Mouse (Mus musculus) embryonic facial prominence, embryonic 11.5 days (tissue): ENCODE data around the gene Dnph1. TPM values are rescaled to one million over a fixed set of nuclear protein-coding genes. Genes with fewer than 3 reads are reported as not detected.

Source experiments
- ATAC-seq: fragments of 200-750 bp; cut with Nextera tagmentation; replicated peaks from 2 replicates; pipeline ENCODE4 v1.8.0; 2017; ENCODE audit warnings: low read depth; ENCODE audit not compliant: insufficient number of reproducible peaks, low FRiP score, low TSS enrichment
- DNase-seq: peaks from one replicate; pipeline ENCODE4 v3.0.0-alpha.2; 2015; ENCODE audit warnings: low spot score
- H3K27ac ChIP-seq: fragments of 300-500 bp; sonication (generic); replicated peaks from 2 replicates; pipeline ENCODE4 v1.5.1; 2014; ENCODE audit warnings: mild to moderate bottlenecking, low read depth, low read length, control low read depth
- H3K27me3 ChIP-seq: fragments of 300-500 bp; sonication (generic); 2 replicates; pipeline ENCODE4 v1.6.1; 2014; ENCODE audit warnings: mild to moderate bottlenecking, low read length, moderate library complexity, mixed read lengths; ENCODE audit not compliant: control insufficient read depth, insufficient read depth
- H3K36me3 ChIP-seq: fragments of 300-500 bp; sonication (generic); replicated peaks from 2 replicates; pipeline ENCODE4 v1.6.1; 2014; ENCODE audit warnings: low read depth, mild to moderate bottlenecking, low read length, moderate library complexity, mixed read lengths; ENCODE audit not compliant: control insufficient read depth, insufficient read depth
- H3K4me1 ChIP-seq: fragments of 300-500 bp; sonication (generic); 2 replicates; pipeline ENCODE4 v1.6.1; 2014; ENCODE audit warnings: low read length, mixed read lengths; ENCODE audit not compliant: control insufficient read depth, insufficient read depth
- H3K4me2 ChIP-seq: fragments of 300-500 bp; sonication (generic); 2 replicates; pipeline ENCODE4 v1.6.1; 2014; ENCODE audit warnings: low read depth, mild to moderate bottlenecking, control low read depth, low read length, moderate library complexity
- H3K4me3 ChIP-seq: fragments of 300-500 bp; sonication (generic); 2 replicates; pipeline ENCODE4 v1.5.1; 2014; ENCODE audit warnings: low read depth, low read length, control low read depth
- H3K9ac ChIP-seq: fragments of 300-500 bp; sonication (generic); replicated peaks from 2 replicates; pipeline ENCODE4 v1.6.1; 2014; ENCODE audit warnings: mild to moderate bottlenecking, control low read depth, low read length
- H3K9me3 ChIP-seq: fragments of 300-500 bp; sonication (generic); replicated peaks from 2 replicates; pipeline ENCODE4 v1.6.1; 2016; ENCODE audit warnings: mild to moderate bottlenecking, low read length, inconsistent platforms, mixed read lengths; ENCODE audit not compliant: control insufficient read depth
- WGBS: fragments of 180-500 bp; shearing (Covaris S2); extraction: QIAGEN DNeasy Blood & Tissue Kit; methylation state at CpG from one replicate; pipeline ENCODE4 v1.1.7; 2014; 5-methylcytosine and 5-hydroxymethylcytosine counted together
- polyA plus RNA-seq: library from polyadenylated mRNA; unstranded; fragments of >200 nt; fragmentation: Nextera tagmentation; extraction: Ambion mirVana; gene quantifications from 2 replicates; pipeline ENCODE4 v1.2.1, GENCODE M21; 2014

Dnph1 gene
- polyA plus RNA-seq, 1 experiment from 2014 or later: 65.9 TPM

DNA sequence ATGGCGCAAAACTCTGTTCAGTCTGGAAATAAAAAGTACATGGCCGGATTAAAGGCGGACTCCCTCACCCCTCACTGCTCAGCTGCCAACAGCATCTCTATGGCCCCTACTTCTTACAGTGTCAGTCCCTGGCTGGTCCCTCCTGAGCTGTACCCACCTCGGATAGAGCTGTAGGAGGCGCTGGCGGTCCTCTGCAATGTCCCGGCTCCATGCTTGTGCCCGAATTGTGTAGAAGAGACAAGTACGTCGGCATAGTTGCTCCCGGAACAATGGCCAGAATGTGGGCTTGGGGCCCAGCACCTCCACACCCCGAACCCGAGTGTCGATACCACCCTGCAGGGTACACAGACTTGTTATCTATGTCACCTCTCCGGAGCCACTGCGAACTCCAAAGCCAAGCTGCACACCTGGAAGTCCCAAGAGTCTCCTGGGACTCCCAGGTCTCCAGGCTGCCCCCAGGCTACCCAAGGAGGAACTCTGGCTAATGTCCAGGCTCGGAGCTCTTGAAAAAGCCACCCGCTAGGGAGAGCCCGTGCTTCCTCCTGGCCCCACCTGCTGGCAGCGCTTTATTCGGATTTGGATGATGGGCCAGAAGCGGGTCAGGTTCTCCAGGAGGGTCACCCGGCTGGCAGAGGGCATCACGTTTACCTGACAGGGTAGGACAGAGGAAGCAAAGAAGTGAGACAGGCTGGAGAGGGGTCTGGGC, 25.6 kb downstream of the Dnph1 start:
- Histone ChIP-seq H3K9me3 (no peaks in the 10 kb centered on the region), H3K27me3 (peaks cover 8% of the 10 kb centered on the region; the same call in 1 of the 2 replicates), H3K9ac (no peak overlapping the region), H3K4me3 (no peak overlapping the region), H3K27ac (no peak overlapping the region), H3K4me2 (no peak overlapping the region), H3K36me3 (no peaks in the 10 kb centered on the region), H3K4me1 (no peaks in the 10 kb centered on the region; the same call in 1 of the 2 replicates)
- WGBS: 33% methylated on average over 24 of the region's 24 CpGs
- DNase-seq (peak; percentile 17), ATAC-seq (no peak)

GRCm38 (mm10) chr17:46525065-46525464, 28.6 kb downstream of the Dnph1 start:
- no peak overlapping the region for H3K4me3 ChIP-seq
- ATAC-seq (0 out of 2 replicates have a peak, but pooled peaks have one; percentile 27), DNase-seq (no peak)
- no peak overlapping the region for H3K9ac ChIP-seq
- H3K9me3 ChIP-seq: no peaks in the 10 kb centered on the region
- no peaks in the 10 kb centered on the region; the same call in 1 of the 2 replicates for H3K4me1 ChIP-seq
- no peak overlapping the region for H3K4me2 ChIP-seq
- H3K27ac ChIP-seq: no peak overlapping the region
- H3K27me3 ChIP-seq: peaks cover 8% of the 10 kb centered on the region; the same call in 1 of the 2 replicates
- 90% methylated on average over 10 of the region's 10 CpGs for WGBS
- H3K36me3 ChIP-seq: no peaks in the 10 kb centered on the region

DNA sequence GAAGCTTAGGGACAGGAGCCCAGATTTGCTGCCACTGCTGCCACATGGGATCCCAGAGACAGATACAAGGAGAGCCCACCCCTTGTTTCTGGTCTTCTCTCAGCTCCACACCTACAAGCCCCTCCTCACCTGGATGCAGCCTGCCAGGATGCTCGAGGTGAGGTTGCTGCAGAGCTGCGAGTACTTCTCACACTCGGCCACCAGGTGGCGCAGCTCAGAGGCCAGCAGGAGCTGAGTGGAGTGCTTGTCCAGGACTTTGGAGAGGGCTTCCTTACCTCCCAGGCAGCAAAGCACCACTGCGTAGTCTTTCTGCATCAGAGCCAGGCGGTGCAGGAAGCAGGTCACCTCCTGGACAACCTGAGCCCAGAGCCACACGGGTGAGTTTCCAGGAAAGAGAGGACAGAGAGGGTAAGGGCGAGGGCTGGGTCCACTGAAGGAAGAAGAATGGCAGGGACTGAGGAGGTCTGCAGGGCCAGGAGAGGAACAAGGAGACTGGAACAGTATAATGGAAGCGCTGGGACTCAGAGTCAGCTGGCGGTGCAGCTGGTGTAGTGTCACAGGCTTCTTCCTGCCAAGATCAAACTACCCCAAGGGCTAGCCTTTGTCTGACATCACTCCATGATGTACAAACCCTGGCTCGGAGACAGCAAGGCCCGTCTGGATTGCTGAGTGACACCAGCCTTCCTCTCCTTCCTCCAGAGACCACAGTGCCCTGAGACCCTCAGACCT, 29.2 kb downstream of the Dnph1 start:
- Histone ChIP-seq H3K9ac (no peak overlapping the region), H3K9me3 (no peaks in the 10 kb centered on the region), H3K4me1 (no peaks in the 10 kb centered on the region; the same call in 1 of the 2 replicates), H3K4me2 (no peak overlapping the region), H3K36me3 (no peaks in the 10 kb centered on the region), H3K4me3 (no peak overlapping the region), H3K27me3 (peaks cover 8% of the 10 kb centered on the region; the same call in 1 of the 2 replicates), H3K27ac (no peak overlapping the region)
- DNase-seq (peak; percentile 84), ATAC-seq (peak; percentile 66; the same call in 1 of the 2 replicates)
- WGBS: 35% methylated on average over 12 of the region's 12 CpGs

- Histone ChIP-seq H3K4me2 (no peak overlapping the region), H3K4me1 (peaks cover 4% of the 10 kb centered on the region), H3K27ac (no peak overlapping the region), H3K9me3 (no peaks in the 10 kb centered on the region), H3K9ac (no peak overlapping the region), H3K27me3 (no peaks in the 10 kb centered on the region; the same call in 1 of the 2 replicates), H3K36me3 (peaks cover 1% of the 10 kb centered on the region; the same call in 1 of the 2 replicates), H3K4me3 (no peak overlapping the region)
- DNase-seq: no peak
- ATAC-seq: no peak
- 91% methylated on average over 12 of the region's 12 CpGs for WGBS
Observed at GRCm38 (mm10) chr17:46543661-46544060, 47.1 kb downstream of the Dnph1 start.

DNA sequence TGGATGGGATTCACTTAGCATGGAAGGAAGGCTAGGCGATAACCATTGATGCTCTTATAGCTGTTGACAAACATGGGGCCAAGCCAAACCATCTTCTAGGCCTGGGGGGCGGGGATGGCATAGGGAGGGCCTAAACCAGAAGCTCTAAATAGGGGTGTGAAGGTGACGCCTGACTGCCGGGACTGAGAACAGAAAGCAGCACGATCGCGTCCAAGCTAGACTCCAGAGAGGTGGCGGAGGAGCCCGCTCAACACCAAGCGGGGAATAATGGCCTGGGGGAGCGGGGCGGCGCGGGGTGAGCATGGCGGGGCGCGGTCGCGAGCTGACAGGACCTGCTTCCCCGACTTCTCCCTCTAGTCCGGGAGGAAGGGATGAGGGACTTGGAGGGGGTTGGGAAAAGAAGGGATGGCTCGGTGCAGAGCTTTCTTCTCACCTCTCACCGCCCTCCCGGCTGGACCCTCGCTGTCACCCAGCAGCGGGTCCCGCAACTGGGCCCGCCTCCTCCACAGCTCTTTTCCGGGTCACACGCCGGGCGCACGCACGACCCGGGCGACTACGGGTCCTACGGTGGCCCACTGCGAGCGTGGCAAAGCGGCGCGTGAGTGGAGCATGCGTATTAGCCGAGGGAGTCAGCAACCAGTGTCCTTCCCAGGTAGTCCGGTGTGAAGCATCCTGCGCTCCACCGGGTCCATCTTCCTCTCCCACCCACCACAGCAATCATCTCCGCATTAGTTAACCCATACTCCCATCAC, 49.5 kb downstream of the Dnph1 start, which contains the start of gene Cul9:
Gene Cul9, minus strand, starts transcription at position 576 of the 752 bp plus-strand sequence.
- 2% methylated on average over 48 of the region's 49 CpGs for WGBS
- peak within 1 kb of the TSS; percentile 59 for H3K4me3 ChIP-seq
- ATAC-seq (peak; percentile 64), DNase-seq (peak; percentile 75)
- peak within 1 kb of the TSS; percentile 74 for H3K9ac ChIP-seq
- H3K27ac ChIP-seq: no peak within 1 kb of the TSS
- H3K4me2 ChIP-seq: peak within 1 kb of the TSS; percentile 88
- H3K27me3 ChIP-seq: no peaks in the 10 kb centered on the region; the same call in 1 of the 2 replicates
- no peaks in the 10 kb centered on the region for H3K9me3 ChIP-seq
- peaks cover 4% of the 10 kb centered on the region for H3K4me1 ChIP-seq
- peaks cover 7% of the 10 kb centered on the region for H3K36me3 ChIP-seq

- peaks cover 4% of the 10 kb centered on the region for H3K4me1 ChIP-seq
- DNase-seq: no peak
- no peaks in the 10 kb centered on the region for H3K9me3 ChIP-seq
- H3K9ac ChIP-seq: peak overlapping the region; percentile 74
- no peaks in the 10 kb centered on the region; the same call in 1 of the 2 replicates for H3K27me3 ChIP-seq
- WGBS: 10% methylated on average over 7 of the region's 7 CpGs
- peak overlapping the region; percentile 59 for H3K4me3 ChIP-seq
- peak overlapping the region; percentile 88 for H3K4me2 ChIP-seq
- ATAC-seq: no peak
- H3K36me3 ChIP-seq: peaks cover 10% of the 10 kb centered on the region
- H3K27ac ChIP-seq: no peak overlapping the region
Observed at GRCm38 (mm10) chr17:46546591-46546990, 50.1 kb downstream of the Dnph1 start.

DNA sequence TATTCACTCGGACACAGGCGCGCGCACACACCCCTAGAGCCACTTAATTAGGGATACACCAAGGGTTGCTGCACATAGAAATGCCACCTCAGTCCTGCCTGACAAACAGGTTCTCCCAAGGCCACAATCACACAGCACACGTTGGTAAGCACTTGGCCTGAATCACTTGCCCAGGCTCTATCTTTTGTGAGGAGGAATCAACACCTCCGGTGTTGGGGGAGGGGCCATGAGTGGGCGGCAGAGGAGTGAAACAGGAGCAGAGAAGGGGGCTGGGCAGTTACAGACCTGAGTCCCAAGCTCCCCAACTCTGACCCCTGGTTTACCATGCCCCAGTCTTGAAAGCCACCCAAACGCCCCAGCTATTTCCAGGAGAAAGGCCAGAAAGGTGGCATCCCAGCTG, 50.5 kb downstream of the Dnph1 start:
- DNase-seq (peak; percentile 31), ATAC-seq (no peak)
- no peak overlapping the region; the same call in 1 of the 2 replicates for H3K4me2 ChIP-seq
- H3K4me3 ChIP-seq: no peak overlapping the region
- peaks cover 10% of the 10 kb centered on the region for H3K36me3 ChIP-seq
- no peaks in the 10 kb centered on the region; the same call in 1 of the 2 replicates for H3K27me3 ChIP-seq
- no peak overlapping the region for H3K27ac ChIP-seq
- H3K9ac ChIP-seq: no peak overlapping the region
- H3K4me1 ChIP-seq: peaks cover 4% of the 10 kb centered on the region
- H3K9me3 ChIP-seq: no peaks in the 10 kb centered on the region
- WGBS: 13% methylated on average over 8 of the region's 8 CpGs
